Mouse (Mus musculus) lung, embryonic 14.5 days (tissue): ENCODE data around the gene Kidins220. TPM values are rescaled to one million over a fixed set of nuclear protein-coding genes. Genes with fewer than 3 reads are reported as not detected.

Experiments used
- ATAC-seq: fragments of 200-750 bp; cut with Nextera tagmentation; 2 replicates; pipeline ENCODE4 v1.8.0; 2017; ENCODE audit warnings: mild to moderate bottlenecking, moderate TSS enrichment, moderate library complexity; ENCODE audit not compliant: insufficient read depth
- DNase-seq: peaks from one replicate; pipeline ENCODE4 v3.0.0-alpha.2; 2015
- H3K27ac ChIP-seq: fragments of 300-500 bp; sonication (generic); 2 replicates; pipeline ENCODE4 v1.5.1; 2014; ENCODE audit warnings: low read depth, mild to moderate bottlenecking, moderate library complexity
- H3K27me3 ChIP-seq: fragments of 300-500 bp; sonication (generic); 2 replicates; pipeline ENCODE4 v1.6.1; 2014; ENCODE audit warnings: low read length, control low read depth; ENCODE audit not compliant: insufficient read depth
- H3K36me3 ChIP-seq: fragments of 300-500 bp; sonication (generic); 2 replicates; pipeline ENCODE4 v1.6.1; 2014; ENCODE audit warnings: control low read depth; ENCODE audit not compliant: insufficient read depth
- H3K4me1 ChIP-seq: fragments of 300-500 bp; sonication (generic); 2 replicates; pipeline ENCODE4 v1.6.1; 2014; ENCODE audit warnings: antibody characterized with exemption, control low read depth; ENCODE audit not compliant: insufficient read depth
- H3K4me2 ChIP-seq: fragments of 300-500 bp; sonication (generic); 2 replicates; pipeline ENCODE4 v1.6.1; 2014; ENCODE audit warnings: mild to moderate bottlenecking
- H3K4me3 ChIP-seq: fragments of 300-500 bp; sonication (generic); 2 replicates; pipeline ENCODE4 v1.5.1; 2014; ENCODE audit warnings: low read depth, low read length
- H3K9ac ChIP-seq: fragments of 300-500 bp; sonication (generic); 2 replicates; pipeline ENCODE4 v1.6.1; 2014
- H3K9me3 ChIP-seq: fragments of 300-500 bp; sonication (generic); 2 replicates; pipeline ENCODE4 v1.6.1; 2016; ENCODE audit warnings: low read depth, low read length, control low read depth
- CTCF ChIP-seq: IDR thresholded peaks from 2 replicates; pipeline ENCODE4 v1.5.1; 2016; ENCODE audit warnings: antibody characterized with exemption, low read depth
- WGBS: fragments of 180-500 bp; shearing (Covaris S2); extraction: QIAGEN DNeasy Blood & Tissue Kit; methylation state at CpG from one replicate; pipeline ENCODE4 v1.1.7; 2014; 5-methylcytosine and 5-hydroxymethylcytosine counted together
- polyA plus RNA-seq: library from polyadenylated mRNA; unstranded; fragments of >200 nt; fragmentation: Nextera tagmentation; extraction: Ambion mirVana; gene quantifications from 2 replicates; pipeline ENCODE4 v1.2.1, GENCODE M21; 2014

Kidins220 gene
- polyA plus RNA-seq, 1 experiment from 2014 or later, result 25.7 TPM

- ATAC-seq (no peak), DNase-seq (no peak)
- Histone ChIP-seq H3K4me2 (no peak overlapping the region), H3K9me3 (no peaks in the 10 kb centered on the region), H3K9ac (no peak overlapping the region), H3K27me3 (no peaks in the 10 kb centered on the region), H3K4me1 (no peaks in the 10 kb centered on the region), H3K4me3 (no peak overlapping the region), H3K27ac (no peak overlapping the region), H3K36me3 (peaks cover 11% of the 10 kb centered on the region; the same call in 1 of the 2 replicates)
- TF ChIP-seq CTCF, result no peak
- 91% methylated on average over 1 of the region's 1 CpGs for WGBS
Measured at GRCm38 (mm10) chr12:24933206-24933775, 41.4 kb upstream of the Kidins220 start.

DNA sequence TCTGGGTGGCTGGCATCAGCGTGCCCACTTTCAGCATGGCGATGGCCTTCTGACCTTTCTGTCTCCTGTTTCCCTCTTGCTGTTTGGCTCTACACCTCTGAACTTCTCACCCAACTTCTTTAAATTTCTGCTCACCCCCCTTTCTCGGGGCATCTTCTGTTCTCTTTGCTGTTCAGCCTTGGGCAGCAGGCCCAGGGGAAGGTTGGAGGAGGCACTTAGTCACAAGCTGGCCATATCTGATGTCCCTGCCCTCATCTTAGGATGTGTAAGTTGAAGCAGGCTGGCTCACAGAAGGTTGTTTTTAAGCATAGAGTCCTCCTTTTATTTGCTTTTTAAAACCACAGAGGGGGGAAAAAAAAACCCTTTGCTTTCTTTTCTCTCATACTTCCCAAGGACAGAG is 40.7 kb upstream of the Kidins220 start:
- no peak overlapping the region for H3K4me3 ChIP-seq
- no peaks in the 10 kb centered on the region for H3K4me1 ChIP-seq
- no peak for ATAC-seq
- H3K9me3 ChIP-seq, result no peaks in the 10 kb centered on the region
- WGBS, result 85% methylated on average over 3 of the region's 3 CpGs
- no peak overlapping the region for H3K9ac ChIP-seq
- H3K27ac ChIP-seq, result no peak overlapping the region
- no peak overlapping the region for H3K4me2 ChIP-seq
- no peak for DNase-seq
- no peaks in the 10 kb centered on the region for H3K27me3 ChIP-seq
- TF ChIP-seq CTCF, result no peak
- H3K36me3 ChIP-seq, result peaks cover 5% of the 10 kb centered on the region; the same call in 1 of the 2 replicates

DNA sequence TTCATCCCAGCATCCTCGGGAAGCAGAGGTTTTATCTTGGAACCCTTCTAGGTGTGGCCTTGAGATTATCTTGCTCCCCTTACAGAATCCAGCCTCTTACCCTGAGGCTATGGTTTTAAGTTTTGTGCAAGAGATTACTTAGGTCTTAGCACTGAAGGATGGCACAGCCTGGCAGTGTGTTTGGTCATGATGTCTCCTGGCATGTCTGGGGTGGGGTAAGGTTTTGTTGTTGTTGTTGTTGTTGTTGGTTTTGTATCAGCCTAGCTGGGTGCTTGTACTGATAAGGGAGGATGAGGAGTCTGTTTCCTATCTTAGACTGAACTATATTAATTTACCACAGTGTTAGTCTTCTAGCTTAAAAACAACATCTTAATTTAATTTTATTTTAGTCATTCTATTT is 38.4 kb upstream of the Kidins220 start:
- Histone ChIP-seq H3K27ac (no peak overlapping the region), H3K4me3 (no peak overlapping the region), H3K9ac (no peak overlapping the region), H3K9me3 (no peaks in the 10 kb centered on the region), H3K4me1 (no peaks in the 10 kb centered on the region), H3K4me2 (no peak overlapping the region), H3K36me3 (peaks cover 21% of the 10 kb centered on the region; the same call in 1 of the 2 replicates), H3K27me3 (no peaks in the 10 kb centered on the region)
- ATAC-seq (no peak), DNase-seq (no peak)
- 47% methylated on average over 1 of the region's 1 CpGs for WGBS
- no peak for TF ChIP-seq CTCF

DNA sequence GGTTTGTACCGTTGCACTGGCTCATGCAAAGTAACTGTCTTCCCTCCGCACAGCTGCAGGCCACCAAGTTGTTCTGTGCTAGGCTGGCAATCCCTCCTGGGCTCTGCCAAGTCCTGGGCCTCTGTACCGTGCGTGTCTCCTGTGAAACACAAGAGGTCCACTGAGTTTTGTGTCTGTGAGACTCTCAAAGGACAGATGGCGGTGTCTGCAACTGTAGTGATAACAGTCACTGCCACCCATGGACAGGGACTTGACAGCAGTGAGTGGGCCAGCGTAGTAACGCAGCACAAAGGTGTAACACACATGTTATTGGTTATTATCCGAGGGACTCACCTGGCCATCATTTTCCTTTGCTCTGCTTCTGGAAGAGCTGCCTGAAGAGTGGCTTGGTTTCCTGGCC is 35.4 kb upstream of the Kidins220 start:
- Histone ChIP-seq H3K4me2 (no peak overlapping the region), H3K36me3 (peaks cover 42% of the 10 kb centered on the region), H3K4me3 (no peak overlapping the region), H3K27ac (no peak overlapping the region), H3K4me1 (no peaks in the 10 kb centered on the region), H3K9ac (no peak overlapping the region), H3K27me3 (no peaks in the 10 kb centered on the region), H3K9me3 (no peaks in the 10 kb centered on the region)
- TF ChIP-seq CTCF, result no peak
- ATAC-seq (no peak), DNase-seq (no peak)
- 90% methylated on average over 8 of the region's 8 CpGs for WGBS

- TF ChIP-seq CTCF, result no peak
- no peaks in the 10 kb centered on the region for H3K4me1 ChIP-seq
- H3K36me3 ChIP-seq, result peaks cover 49% of the 10 kb centered on the region
- H3K4me2 ChIP-seq, result no peak overlapping the region
- H3K27ac ChIP-seq, result no peak overlapping the region
- no peak for ATAC-seq
- no peak for DNase-seq
- no peaks in the 10 kb centered on the region for H3K27me3 ChIP-seq
- H3K9ac ChIP-seq, result no peak overlapping the region
- no peak overlapping the region for H3K4me3 ChIP-seq
- 77% methylated on average over 9 of the region's 9 CpGs for WGBS
- no peaks in the 10 kb centered on the region for H3K9me3 ChIP-seq
Measured at GRCm38 (mm10) chr12:24942619-24943287, 32.0 kb upstream of the Kidins220 start.

DNA sequence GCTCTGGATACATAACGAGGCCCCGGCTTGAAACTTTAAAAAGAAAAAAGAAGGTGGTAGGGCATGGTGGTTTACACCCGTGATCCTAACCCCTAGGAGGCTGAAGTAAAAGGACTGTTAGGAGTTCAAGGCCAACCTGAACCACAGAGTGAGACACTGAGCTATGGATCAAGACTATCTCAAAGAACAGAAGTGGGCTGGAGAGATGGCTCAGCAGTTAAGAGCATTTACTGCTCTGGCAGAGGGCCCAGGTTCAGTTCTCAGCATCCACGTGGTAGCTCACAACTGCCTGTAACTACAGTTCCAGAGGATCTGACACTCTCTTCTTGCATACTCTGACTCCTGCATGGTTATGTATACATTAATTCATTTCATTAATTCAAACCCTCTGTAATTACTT is 31.3 kb upstream of the Kidins220 start:
- no peak overlapping the region for H3K27ac ChIP-seq
- no peaks in the 10 kb centered on the region for H3K27me3 ChIP-seq
- no peak for ATAC-seq
- H3K9ac ChIP-seq, result no peak overlapping the region
- H3K36me3 ChIP-seq, result peaks cover 49% of the 10 kb centered on the region
- no peaks in the 10 kb centered on the region for H3K9me3 ChIP-seq
- DNase-seq, result no peak
- 83% methylated on average over 4 of the region's 4 CpGs for WGBS
- H3K4me2 ChIP-seq, result no peak overlapping the region
- no peak for TF ChIP-seq CTCF
- H3K4me3 ChIP-seq, result no peak overlapping the region
- no peaks in the 10 kb centered on the region for H3K4me1 ChIP-seq

DNA sequence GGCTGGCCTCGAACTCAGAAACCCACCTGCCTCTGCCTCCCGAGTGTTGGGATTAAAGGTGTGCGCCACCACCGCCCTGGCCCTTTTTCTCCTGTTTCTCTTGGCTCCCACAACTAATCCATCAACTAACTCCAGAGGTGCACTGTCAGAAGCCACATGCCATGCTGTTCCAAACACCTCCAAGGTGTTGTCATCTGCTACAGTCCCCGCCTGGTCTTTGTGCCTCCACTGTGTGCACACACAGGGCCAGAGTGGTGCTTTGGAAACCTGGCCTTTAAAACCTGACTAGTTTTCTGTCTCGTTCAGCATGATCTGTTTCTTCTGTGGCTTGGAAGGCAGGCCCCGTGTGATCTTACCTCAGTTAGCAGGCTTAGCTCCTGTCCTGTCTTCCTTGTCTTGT is 30.1 kb upstream of the Kidins220 start:
- TF ChIP-seq CTCF, result no peak
- H3K4me1 ChIP-seq, result no peaks in the 10 kb centered on the region
- no peak overlapping the region for H3K9ac ChIP-seq
- ATAC-seq (no peak), DNase-seq (no peak)
- H3K4me3 ChIP-seq, result no peak overlapping the region
- H3K27me3 ChIP-seq, result no peaks in the 10 kb centered on the region
- H3K9me3 ChIP-seq, result no peaks in the 10 kb centered on the region
- 63% methylated on average over 7 of the region's 7 CpGs for WGBS
- H3K27ac ChIP-seq, result no peak overlapping the region
- peaks cover 49% of the 10 kb centered on the region for H3K36me3 ChIP-seq
- H3K4me2 ChIP-seq, result no peak overlapping the region
